Mouse (Mus musculus) forebrain, embryonic 14.5 days (tissue): ENCODE measurements around the gene Mrpl33. TPM values are rescaled to one million over a fixed set of nuclear protein-coding genes. Genes with fewer than 3 reads are reported as not detected.
A peak's percentile ranks its signal among the peaks of the same experiment; 100 is the strongest.

Source experiments
- ATAC-seq: fragments of 200-750 bp; cut with Nextera tagmentation; 2 replicates; pipeline ENCODE4 v1.8.0; 2017; ENCODE audit warnings: mild to moderate bottlenecking, moderate library complexity
- DNase-seq: peaks from one replicate; pipeline ENCODE4 v3.0.0-alpha.2; 2015; ENCODE audit warnings: low spot score
- H3K27ac ChIP-seq: fragments of 300-500 bp; sonication (generic); 2 replicates; pipeline ENCODE4 v1.5.1; 2014; ENCODE audit warnings: low read depth, mild to moderate bottlenecking, control low read depth, low read length, moderate library complexity
- H3K27me3 ChIP-seq: fragments of 300-500 bp; sonication (generic); replicated peaks from 2 replicates; pipeline ENCODE4 v1.6.1; 2014; ENCODE audit warnings: low read length, control low read depth, mixed read lengths; ENCODE audit not compliant: control insufficient read depth, insufficient read depth
- H3K36me3 ChIP-seq: fragments of 300-500 bp; sonication (generic); 2 replicates; pipeline ENCODE4 v1.6.1; 2014; ENCODE audit warnings: low read length, control low read depth; ENCODE audit not compliant: control insufficient read depth, insufficient read depth
- H3K4me1 ChIP-seq: fragments of 300-500 bp; sonication (generic); 2 replicates; pipeline ENCODE4 v1.6.1; 2014; ENCODE audit warnings: antibody characterized with exemption, low read length, control low read depth; ENCODE audit not compliant: control insufficient read depth, insufficient read depth
- H3K4me2 ChIP-seq: fragments of 300-500 bp; sonication (generic); 2 replicates; pipeline ENCODE4 v1.6.1; 2014; ENCODE audit warnings: mild to moderate bottlenecking, control low read depth, low read length
- H3K4me3 ChIP-seq: fragments of 300-500 bp; sonication (generic); 2 replicates; pipeline ENCODE4 v1.5.1; 2014; ENCODE audit warnings: low read depth, low read length, control low read depth
- H3K9ac ChIP-seq: fragments of 300-500 bp; sonication (generic); 2 replicates; pipeline ENCODE4 v1.6.1; 2014; ENCODE audit warnings: mild to moderate bottlenecking, low read length, control low read depth, moderate library complexity
- H3K9me3 ChIP-seq: fragments of 300-500 bp; sonication (generic); replicated peaks from 2 replicates; pipeline ENCODE4 v1.6.1; 2016; ENCODE audit warnings: low read length, control low read depth, mixed read lengths; ENCODE audit not compliant: control insufficient read depth
- WGBS: fragments of 180-500 bp; shearing (Covaris S2); extraction: QIAGEN DNeasy Blood & Tissue Kit; methylation state at CpG from one replicate; pipeline ENCODE4 v1.1.7; 2014; 5-methylcytosine and 5-hydroxymethylcytosine counted together
- polyA plus RNA-seq: library from polyadenylated mRNA; unstranded; fragments of >200 nt; fragmentation: Nextera tagmentation; extraction: Ambion mirVana; gene quantifications from 2 replicates; pipeline ENCODE4 v1.2.1, GENCODE M21; 2014

Gene Mrpl33
- polyA plus RNA-seq, 1 experiment from 2014 or later = 241 TPM

- peak within 1 kb of the TSS; percentile 88 for H3K9ac ChIP-seq
- no peaks in the 10 kb centered on the region for H3K36me3 ChIP-seq
- peak within 1 kb of the TSS; percentile 81 for H3K4me2 ChIP-seq
- 8% methylated on average over 18 of the region's 18 CpGs for WGBS
- peak within 1 kb of the TSS; percentile 77 for H3K4me3 ChIP-seq
- no peaks in the 10 kb centered on the region for H3K9me3 ChIP-seq
- DNase-seq = no peak
- H3K27me3 ChIP-seq = no peaks in the 10 kb centered on the region
- ATAC-seq = peak; percentile 58
- H3K27ac ChIP-seq = peak within 1 kb of the TSS; percentile 89
- peaks cover 4% of the 10 kb centered on the region for H3K4me1 ChIP-seq
Measured at GRCm38 (mm10) chr5:31696971-31697643, 100.4 kb downstream of the Mrpl33 start, which contains the start of gene Rbks. Gene Rbks, minus strand, starts transcription at chr5:31697627.

GRCm38 (mm10) chr5:31697644-31698296, 101.0 kb downstream of the Mrpl33 start, which contains the start of gene Babam2:
Gene Babam2, plus strand, starts transcription at chr5:31697684.
- Histone ChIP-seq H3K4me1 (peaks cover 4% of the 10 kb centered on the region), H3K4me3 (peak within 1 kb of the TSS; percentile 77), H3K27me3 (no peaks in the 10 kb centered on the region), H3K4me2 (peak within 1 kb of the TSS; percentile 81), H3K27ac (peak within 1 kb of the TSS; percentile 89), H3K9me3 (no peaks in the 10 kb centered on the region), H3K9ac (peak within 1 kb of the TSS; percentile 88), H3K36me3 (no peaks in the 10 kb centered on the region)
- peak; percentile 96 for ATAC-seq
- under 1% methylated on average over 71 of the region's 71 CpGs for WGBS
- peak; percentile 93 for DNase-seq

GRCm38 (mm10) chr5:31698297-31698726, 101.6 kb downstream of the Mrpl33 start:
- H3K4me3 ChIP-seq = peak overlapping the region; percentile 77
- peak; percentile 93 for DNase-seq
- H3K4me2 ChIP-seq = peak overlapping the region; percentile 81
- no peaks in the 10 kb centered on the region for H3K27me3 ChIP-seq
- H3K27ac ChIP-seq = peak overlapping the region; percentile 89
- H3K9me3 ChIP-seq = no peaks in the 10 kb centered on the region
- peak; percentile 83 for ATAC-seq
- peak overlapping the region; percentile 88 for H3K9ac ChIP-seq
- H3K4me1 ChIP-seq = peaks cover 4% of the 10 kb centered on the region
- 4% methylated on average over 16 of the region's 16 CpGs for WGBS
- peaks cover 2% of the 10 kb centered on the region; the same call in 1 of the 2 replicates for H3K36me3 ChIP-seq

GRCm38 (mm10) chr5:31698931-31699330, 102.2 kb downstream of the Mrpl33 start:
- WGBS = 25% methylated on average over 4 of the region's 4 CpGs
- H3K9me3 ChIP-seq = no peaks in the 10 kb centered on the region
- no peak overlapping the region for H3K4me3 ChIP-seq
- no peak overlapping the region; the same call in 1 of the 2 replicates for H3K9ac ChIP-seq
- H3K27me3 ChIP-seq = no peaks in the 10 kb centered on the region
- no peak overlapping the region for H3K27ac ChIP-seq
- H3K4me2 ChIP-seq = peak overlapping the region; percentile 81; the same call in 1 of the 2 replicates
- ATAC-seq (no peak), DNase-seq (no peak)
- peaks cover 3% of the 10 kb centered on the region; the same call in 1 of the 2 replicates for H3K36me3 ChIP-seq
- peaks cover 4% of the 10 kb centered on the region for H3K4me1 ChIP-seq

DNA sequence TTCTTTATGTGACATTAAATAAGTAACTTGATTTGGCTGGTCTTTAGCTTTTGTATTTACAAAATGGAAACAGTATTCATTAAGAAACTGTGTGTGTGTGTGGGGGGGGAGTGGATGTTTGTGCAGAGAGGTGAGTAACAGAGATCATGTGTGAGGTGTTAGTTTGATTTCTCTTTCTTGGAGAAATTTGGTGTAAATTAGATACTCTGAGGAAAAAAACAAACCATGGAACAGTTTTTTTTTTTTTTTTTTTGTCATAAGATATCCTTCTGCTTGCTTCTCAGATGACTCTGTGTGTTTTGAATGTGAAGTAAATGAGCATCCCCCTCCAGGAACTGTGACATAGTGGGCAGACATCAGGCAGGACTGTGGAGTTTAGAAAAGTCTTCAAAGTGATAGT, 102.7 kb downstream of the Mrpl33 start:
- ATAC-seq (no peak), DNase-seq (no peak)
- no peak overlapping the region for H3K9ac ChIP-seq
- H3K4me2 ChIP-seq = no peak overlapping the region
- no peak overlapping the region for H3K27ac ChIP-seq
- H3K4me3 ChIP-seq = no peak overlapping the region
- no peaks in the 10 kb centered on the region for H3K27me3 ChIP-seq
- peaks cover 4% of the 10 kb centered on the region for H3K4me1 ChIP-seq
- H3K36me3 ChIP-seq = peaks cover 8% of the 10 kb centered on the region; the same call in 1 of the 2 replicates
- no peaks in the 10 kb centered on the region for H3K9me3 ChIP-seq

GRCm38 (mm10) chr5:31704971-31705370, 108.2 kb downstream of the Mrpl33 start:
- H3K4me3 ChIP-seq = no peak overlapping the region

GRCm38 (mm10) chr5:31706826-31707225, 110.1 kb downstream of the Mrpl33 start:
- 88% methylated on average over 4 of the region's 4 CpGs for WGBS

More at GRCm38 (mm10) chr5:31704971-31705370, 108.2 kb downstream of the Mrpl33 start:
- Histone ChIP-seq H3K36me3 (peaks cover 8% of the 10 kb centered on the region; the same call in 1 of the 2 replicates), H3K27ac (no peak overlapping the region), H3K27me3 (no peaks in the 10 kb centered on the region), H3K9ac (no peak overlapping the region), H3K4me1 (no peaks in the 10 kb centered on the region), H3K9me3 (no peaks in the 10 kb centered on the region), H3K4me2 (no peak overlapping the region)
- 91% methylated on average over 5 of the region's 5 CpGs for WGBS
- no peak for ATAC-seq
- no peak for DNase-seq

DNA sequence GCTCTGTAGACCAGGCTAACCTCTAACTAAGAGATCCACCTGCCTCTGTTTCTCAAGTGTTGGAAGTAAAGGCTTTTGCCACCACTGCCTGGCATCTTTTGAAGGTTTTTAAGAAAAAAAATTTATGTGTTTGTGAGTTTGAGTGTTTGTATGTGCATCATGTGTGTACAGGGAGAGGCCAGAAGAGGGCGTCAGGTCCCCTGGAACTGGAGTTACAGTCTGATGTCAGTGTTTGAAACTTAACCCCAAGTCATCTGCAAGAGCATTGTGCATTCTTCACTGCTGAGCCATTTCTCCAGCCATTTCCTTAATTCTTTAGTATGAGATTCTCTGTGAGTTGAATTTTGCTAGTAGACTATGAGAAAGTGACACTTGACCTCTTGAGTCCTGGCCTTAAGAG, 112.7 kb downstream of the Mrpl33 start:
- H3K4me2 ChIP-seq = no peak overlapping the region
- H3K4me3 ChIP-seq = no peak overlapping the region
- ATAC-seq (no peak), DNase-seq (no peak)
- no peaks in the 10 kb centered on the region for H3K27me3 ChIP-seq
- no peaks in the 10 kb centered on the region for H3K9me3 ChIP-seq
- no peaks in the 10 kb centered on the region for H3K4me1 ChIP-seq
- no peak overlapping the region for H3K9ac ChIP-seq
- H3K27ac ChIP-seq = no peak overlapping the region
- no peaks in the 10 kb centered on the region for H3K36me3 ChIP-seq
- 56% methylated on average over 1 of the region's 1 CpGs for WGBS

More at GRCm38 (mm10) chr5:31706826-31707225, 110.1 kb downstream of the Mrpl33 start:
- no peak overlapping the region for H3K4me3 ChIP-seq
- no peaks in the 10 kb centered on the region for H3K4me1 ChIP-seq
- no peak overlapping the region for H3K9ac ChIP-seq
- no peaks in the 10 kb centered on the region for H3K9me3 ChIP-seq
- DNase-seq = no peak
- no peaks in the 10 kb centered on the region for H3K27me3 ChIP-seq
- H3K36me3 ChIP-seq = peaks cover 8% of the 10 kb centered on the region; the same call in 1 of the 2 replicates
- no peak overlapping the region for H3K27ac ChIP-seq
- no peak overlapping the region for H3K4me2 ChIP-seq
- ATAC-seq = no peak
